Mouse (Mus musculus): Measurements from ENCODE around the gene Siglecg. TPM values are rescaled to one million over a fixed set of nuclear protein-coding genes. Genes with fewer than 3 reads are reported as not detected.

The Siglecg gene
- polyA plus RNA-seq, 1 experiment from 2014 or later: not detected

- WGBS: 1% methylated on average over 33 of the region's 33 CpGs
These were observed 57.5 kb downstream of the Siglecg start for GRCm38 (mm10) chr7:43465344-43466098.

GRCm38 (mm10) chr7:43466099-43466694 is 58.2 kb downstream of the Siglecg start:
- peak; percentile 82 for DNase-seq (ENCODE audit: low spot score)
- Histone ChIP-seq H3K27ac (ENCODE audit: low read depth, low read length) (no peak overlapping the region), H3K4me1 (ENCODE audit: control insufficient read depth, insufficient read depth, low read length) (no peaks in the 10 kb centered on the region; the same call in 1 of the 2 replicates), H3K27me3 (replicated peaks; ENCODE audit: control insufficient read depth, insufficient read depth, low read length) (peaks cover 9% of the 10 kb centered on the region), H3K4me2 (ENCODE audit: low read length) (peak overlapping the region; percentile 73), H3K4me3 (ENCODE audit: low read depth, low read length) (peak overlapping the region; percentile 36), H3K9me3 (replicated peaks; ENCODE audit: control insufficient read depth, low read length) (no peaks in the 10 kb centered on the region), H3K36me3 (ENCODE audit: control insufficient read depth, insufficient read depth, low read length) (no peaks in the 10 kb centered on the region), H3K9ac (ENCODE audit: low read length) (peak overlapping the region; percentile 49)
- WGBS: 1% methylated on average over 33 of the region's 33 CpGs
- peak; percentile 60 for ATAC-seq

More at GRCm38 (mm10) chr7:43465344-43466098, 57.5 kb downstream of the Siglecg start:
- ATAC-seq (peak; percentile 79), DNase-seq (ENCODE audit: low spot score) (peak; percentile 92)
- no peaks in the 10 kb centered on the region for H3K36me3 ChIP-seq (ENCODE audit: control insufficient read depth, insufficient read depth, low read length)
- H3K4me2 ChIP-seq (ENCODE audit: low read length): peak overlapping the region; percentile 73
- H3K9ac ChIP-seq (ENCODE audit: low read length): peak overlapping the region; percentile 51
- H3K27ac ChIP-seq (ENCODE audit: low read depth, low read length): no peak overlapping the region
- no peaks in the 10 kb centered on the region for H3K9me3 ChIP-seq (replicated peaks; ENCODE audit: control insufficient read depth, low read length)
- H3K27me3 ChIP-seq (replicated peaks; ENCODE audit: control insufficient read depth, insufficient read depth, low read length): peaks cover 9% of the 10 kb centered on the region
- H3K4me3 ChIP-seq (ENCODE audit: low read depth, low read length): peak overlapping the region; percentile 36
- H3K4me1 ChIP-seq (ENCODE audit: control insufficient read depth, insufficient read depth, low read length): no peaks in the 10 kb centered on the region; the same call in 1 of the 2 replicates

Small RNA genes lying within 50 kb of the gene (microRNA-seq; reads per million reads assigned to microRNA genes)
- gene Mir7051: 0.66 reads per million

Other genes with a start within 250 kb of the Siglecg start
- gene Zfp715, start 94.9 kb upstream of the Siglecg start, polyA plus RNA-seq (2014; fragmentation: Nextera tagmentation; extraction: Ambion mirVana): 22.3 and 24.6 TPM in 2 replicates
- gene Siglecf, start 56.9 kb upstream of the Siglecg start, polyA plus RNA-seq (2014; fragmentation: Nextera tagmentation; extraction: Ambion mirVana): 0.10 TPM in 1 of 2 replicates, not detected in the other
- not detected in 2 replicates for gene Lim2, start 19.5 kb downstream of the Siglecg start, polyA plus RNA-seq (2014; fragmentation: Nextera tagmentation; extraction: Ambion mirVana)
- not detected in 2 replicates for gene Nkg7, start 28.9 kb downstream of the Siglecg start, polyA plus RNA-seq (2014; fragmentation: Nextera tagmentation; extraction: Ambion mirVana)
- gene Cldnd2, start 32.6 kb downstream of the Siglecg start, polyA plus RNA-seq (2014; fragmentation: Nextera tagmentation; extraction: Ambion mirVana): not detected in 2 replicates
- gene Etfb, start 35.9 kb downstream of the Siglecg start, polyA plus RNA-seq (2014; fragmentation: Nextera tagmentation; extraction: Ambion mirVana): 156 and 182 TPM in 2 replicates
- gene Gm45233, start 35.9 kb downstream of the Siglecg start, polyA plus RNA-seq (2014; fragmentation: Nextera tagmentation; extraction: Ambion mirVana): not detected in 2 replicates
- 3.2 and 6.5 TPM in 2 replicates for gene Vsig10l, start 54.9 kb downstream of the Siglecg start, polyA plus RNA-seq (2014; fragmentation: Nextera tagmentation; extraction: Ambion mirVana)
- 4.6 and 5.1 TPM in 2 replicates for gene Iglon5, start 81.9 kb downstream of the Siglecg start, polyA plus RNA-seq (2014; fragmentation: Nextera tagmentation; extraction: Ambion mirVana)
- gene 4931406B18Rik, start 97.7 kb downstream of the Siglecg start, polyA plus RNA-seq (2014; fragmentation: Nextera tagmentation; extraction: Ambion mirVana): not detected in 2 replicates
- gene Cd33, start 136.2 kb downstream of the Siglecg start, polyA plus RNA-seq (2014; fragmentation: Nextera tagmentation; extraction: Ambion mirVana): 0.61 and 1.2 TPM in 2 replicates
- 7.6 and 9.0 TPM in 2 replicates for gene Zfp658, start 154.1 kb downstream of the Siglecg start, polyA plus RNA-seq (2014; fragmentation: Nextera tagmentation; extraction: Ambion mirVana)
- gene Zfp719, start 171.4 kb downstream of the Siglecg start, polyA plus RNA-seq (2014; fragmentation: Nextera tagmentation; extraction: Ambion mirVana): 18.8 and 21.5 TPM in 2 replicates
- gene Zfp819, start 199.0 kb downstream of the Siglecg start, polyA plus RNA-seq (2014; fragmentation: Nextera tagmentation; extraction: Ambion mirVana): 0.47 and 0.53 TPM in 2 replicates
- not detected in 2 replicates for gene Ceacam18, start 226.5 kb downstream of the Siglecg start, polyA plus RNA-seq (2014; fragmentation: Nextera tagmentation; extraction: Ambion mirVana)